Mouse (Mus musculus): Measurements from ENCODE around the gene Olfr692.
"Not testable (repeated sequence)": the region's sequence is repeated elsewhere in the genome, so short reads cannot be mapped to it uniquely, and the experiment has no call there.

Gene Olfr692

DNA sequence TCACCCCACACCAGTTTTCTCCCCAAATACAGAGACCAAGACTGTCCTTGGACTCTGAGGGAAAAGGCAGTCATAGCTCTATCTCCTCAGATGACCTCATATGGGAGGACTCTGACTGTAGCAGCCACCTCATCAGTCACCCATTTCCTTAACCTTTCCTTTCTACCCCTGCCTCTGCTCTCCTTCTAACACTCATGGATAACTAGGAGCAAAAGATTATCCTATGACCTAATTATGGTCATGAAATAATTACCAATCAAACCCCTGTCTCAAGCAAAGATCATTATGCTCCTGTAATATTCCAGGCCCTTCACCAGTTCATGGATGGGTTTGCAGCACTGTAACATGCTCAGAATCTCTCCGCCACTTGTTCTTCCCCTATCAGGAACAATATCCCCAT is at the start of gene Olfr692:
Gene Olfr692, plus strand, starts transcription at position 301 of the 400 bp plus-strand sequence.
- no peak for DNase-seq (ENCODE audit: extremely low read depth, low read depth)

DNA sequence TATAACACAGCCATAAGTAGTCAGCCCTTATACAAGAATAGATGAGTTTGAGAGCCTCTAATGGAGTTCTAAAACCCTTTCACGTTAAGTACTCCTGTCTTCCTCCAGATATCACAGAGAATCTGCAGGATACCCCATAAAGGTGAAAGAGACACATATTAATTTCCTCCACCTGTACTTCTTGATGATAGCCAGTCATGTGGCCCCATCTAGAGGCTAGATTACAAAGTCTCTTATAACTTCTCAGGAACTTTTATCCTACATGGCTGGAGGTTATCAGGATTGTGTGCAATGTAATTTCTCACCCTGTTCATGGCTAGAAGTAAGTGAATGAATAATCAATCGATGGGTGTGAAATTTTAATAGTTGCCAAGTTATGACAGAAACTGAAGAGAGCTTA is 42.7 kb upstream of the Olfr692 start:
- no peak for DNase-seq (ENCODE audit: extremely low read depth, low read depth)

DNA sequence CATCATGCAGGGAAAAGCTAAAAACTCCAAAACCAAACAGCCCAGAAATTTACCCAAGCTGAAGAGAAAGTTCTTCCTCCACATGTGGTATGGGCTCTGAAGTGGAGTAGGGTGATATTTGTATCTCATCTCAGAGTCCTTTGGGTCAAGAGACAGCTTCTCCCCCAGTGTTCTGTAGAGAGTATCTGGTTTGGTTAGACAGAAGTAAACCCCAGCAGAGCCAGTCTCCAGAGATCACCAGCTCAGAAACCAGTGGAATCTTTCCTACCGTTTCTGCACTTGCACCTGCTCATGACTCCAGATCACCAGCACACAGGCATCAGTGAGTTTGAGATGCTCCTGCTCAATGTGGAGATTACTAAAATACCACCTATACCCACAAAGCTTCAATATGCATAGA is 34.0 kb upstream of the Olfr692 start, which contains the start of gene Olfr690:
Gene Olfr690, minus strand, starts transcription at position 101 of the 400 bp plus-strand sequence.
- DNase-seq (ENCODE audit: extremely low read depth, low read depth), result no peak

DNA sequence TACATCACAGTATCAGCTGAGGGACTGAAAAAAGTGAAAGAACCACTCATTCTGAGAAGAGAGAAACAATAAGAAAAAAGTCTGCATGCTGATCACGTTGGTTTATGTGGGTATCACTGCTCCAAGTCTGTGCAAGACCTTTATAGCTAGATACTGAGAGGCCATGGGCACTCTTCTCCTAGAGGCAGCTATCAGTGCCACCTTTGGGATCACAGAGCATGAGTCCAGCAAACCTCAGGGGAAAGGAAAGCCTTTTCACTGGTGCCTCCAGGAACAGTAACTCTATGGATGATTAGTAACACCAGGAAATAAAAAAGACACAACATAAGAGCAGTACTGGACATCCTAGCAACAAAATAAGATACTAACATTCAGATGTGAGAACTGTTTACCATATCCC is 25.9 kb upstream of the Olfr692 start, which contains the start of gene Olfr691:
Gene Olfr691, minus strand, starts transcription at position 101 of the 400 bp plus-strand sequence.
- DNase-seq (ENCODE audit: extremely low read depth, low read depth), result no peak

DNA sequence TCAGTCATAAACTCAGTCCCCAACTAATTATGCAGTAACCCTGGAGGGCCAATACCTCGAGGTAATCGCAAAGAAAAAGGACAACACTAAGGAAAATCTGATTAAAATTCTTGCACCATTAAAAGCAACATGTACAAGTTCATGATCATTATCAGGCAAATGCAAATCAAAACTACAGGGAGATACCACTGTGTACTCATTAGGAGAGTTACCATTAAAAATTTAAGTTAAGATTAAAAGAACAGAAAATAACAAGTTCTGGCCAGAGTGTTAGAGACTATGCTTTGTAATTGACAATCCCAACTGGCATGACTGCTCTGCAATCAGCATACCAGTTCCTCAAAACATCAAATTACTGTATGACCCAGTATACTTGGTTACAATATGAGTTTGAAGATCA is 25.3 kb upstream of the Olfr692 start:
- DNase-seq (ENCODE audit: extremely low read depth, low read depth), result no peak

DNA sequence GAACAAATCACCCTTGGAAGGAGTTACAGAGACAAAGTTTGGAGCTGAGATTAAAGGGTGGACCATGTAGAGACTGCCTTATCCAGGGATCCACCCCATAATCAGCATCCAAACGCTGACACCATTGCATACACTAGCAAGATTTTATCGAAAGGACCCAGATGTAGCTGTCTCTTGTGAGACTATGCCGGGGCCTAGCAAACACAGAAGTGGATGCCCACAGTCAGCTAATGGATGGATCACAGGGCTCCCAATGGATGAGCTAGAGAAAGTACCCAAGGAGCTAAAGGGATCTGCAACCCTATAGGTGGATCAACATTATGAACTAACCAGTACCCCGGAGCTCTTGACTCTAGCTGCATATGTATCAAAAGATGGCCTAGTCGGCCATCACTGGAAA is 12.0 kb upstream of the Olfr692 start:
- DNase-seq (ENCODE audit: extremely low read depth, low read depth), result not testable (repeated sequence)

DNA sequence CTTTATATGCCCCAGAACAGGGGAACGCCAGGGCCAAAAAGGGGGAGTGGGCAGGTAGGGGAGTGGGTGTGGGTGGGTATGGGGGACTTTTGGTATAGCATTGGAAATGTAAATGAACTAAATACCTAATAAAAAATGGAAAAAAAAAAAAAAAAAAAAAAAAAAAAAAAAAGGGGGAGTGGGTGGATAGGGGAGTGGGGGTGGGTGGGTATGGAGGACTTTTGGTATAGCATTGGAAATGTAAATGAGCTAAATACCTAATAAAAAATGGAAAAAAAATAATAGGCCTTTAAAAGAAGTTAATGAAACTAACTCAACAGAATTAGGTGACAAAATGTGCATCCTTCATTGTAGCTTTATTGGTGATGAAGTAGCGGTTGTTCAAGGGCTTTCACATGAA is 11.5 kb upstream of the Olfr692 start:
- not testable (repeated sequence) for DNase-seq (ENCODE audit: extremely low read depth, low read depth)

DNA sequence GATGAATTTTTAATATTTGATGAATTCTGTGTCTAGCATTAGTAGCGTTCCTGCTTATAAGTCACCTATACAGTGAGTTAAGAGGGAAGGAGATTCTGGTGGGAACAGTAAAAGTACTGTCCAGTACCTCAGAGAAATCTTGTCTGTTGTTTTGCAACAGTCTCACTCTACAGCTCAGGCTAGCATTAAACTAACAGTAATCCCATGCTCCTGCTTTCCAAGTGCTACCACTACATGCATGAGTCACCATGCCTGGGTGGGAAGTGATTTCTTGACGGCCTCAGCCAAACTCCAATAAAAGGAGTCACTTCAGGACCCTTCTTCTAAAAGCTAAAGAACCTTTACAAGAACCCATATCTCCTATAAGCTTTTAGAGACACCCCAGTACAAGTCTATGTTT is 6.3 kb upstream of the Olfr692 start:
- DNase-seq (ENCODE audit: extremely low read depth, low read depth), result no peak

DNA sequence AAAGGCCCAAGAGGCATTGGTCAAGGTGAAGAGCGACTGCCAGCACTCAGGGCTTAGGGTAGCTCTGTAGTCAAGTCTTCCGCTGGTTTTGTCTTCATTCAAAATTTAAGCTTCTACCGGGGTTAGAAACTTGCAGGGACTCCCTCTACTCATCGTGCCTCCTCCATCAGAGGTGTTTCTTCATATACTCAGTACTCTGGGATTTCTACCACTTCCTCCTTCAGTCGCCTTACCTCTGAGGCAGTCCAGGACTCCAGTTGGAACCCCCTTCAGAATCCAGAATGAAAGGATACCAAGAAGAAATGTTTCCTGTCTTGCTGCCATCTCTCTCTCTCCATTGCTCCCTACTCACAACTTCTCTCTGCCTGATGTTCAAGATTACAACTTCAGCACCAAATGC is 762 bp upstream of the Olfr692 start:
- no peak for DNase-seq (ENCODE audit: extremely low read depth, low read depth)

DNA sequence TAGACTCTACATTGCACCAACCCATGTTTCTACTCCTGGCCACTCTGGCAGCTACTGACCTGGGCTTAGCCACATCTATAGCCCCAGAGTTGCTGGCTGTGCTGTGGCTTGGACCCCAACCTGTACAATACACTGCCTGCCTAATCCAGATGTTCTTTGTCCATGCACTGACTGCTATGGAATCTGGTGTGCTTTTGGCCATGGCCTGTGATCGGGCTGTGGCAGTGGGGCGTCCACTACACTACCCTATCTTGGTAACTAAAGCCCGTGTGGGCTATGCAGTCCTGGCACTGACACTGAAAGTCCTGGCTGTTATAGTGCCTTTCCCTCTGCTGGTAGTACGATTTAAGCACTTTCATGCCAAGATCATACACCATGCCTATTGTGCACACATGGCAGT is 491 bp downstream of the Olfr692 start:
- DNase-seq (ENCODE audit: extremely low read depth, low read depth), result no peak

DNA sequence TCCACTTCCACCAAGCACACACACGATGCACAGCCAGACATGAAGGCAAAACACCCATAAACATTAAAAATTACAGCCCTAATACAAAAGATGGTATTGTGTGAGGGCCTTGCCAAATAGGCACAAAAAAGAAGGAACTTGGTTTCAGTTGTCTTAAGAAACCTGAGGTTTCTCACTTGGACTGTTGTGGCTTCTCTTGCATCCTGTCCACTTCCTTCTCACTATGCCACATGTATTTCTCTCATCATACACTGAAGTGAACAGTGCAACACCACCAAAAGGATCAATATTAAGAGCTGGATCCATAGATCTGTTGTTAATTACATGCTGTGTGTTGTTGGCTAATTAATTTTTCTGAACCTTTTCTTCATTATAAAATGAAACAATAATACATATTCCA is 4.9 kb downstream of the Olfr692 start:
- peak; percentile 51 for DNase-seq (ENCODE audit: extremely low read depth, low read depth)

DNA sequence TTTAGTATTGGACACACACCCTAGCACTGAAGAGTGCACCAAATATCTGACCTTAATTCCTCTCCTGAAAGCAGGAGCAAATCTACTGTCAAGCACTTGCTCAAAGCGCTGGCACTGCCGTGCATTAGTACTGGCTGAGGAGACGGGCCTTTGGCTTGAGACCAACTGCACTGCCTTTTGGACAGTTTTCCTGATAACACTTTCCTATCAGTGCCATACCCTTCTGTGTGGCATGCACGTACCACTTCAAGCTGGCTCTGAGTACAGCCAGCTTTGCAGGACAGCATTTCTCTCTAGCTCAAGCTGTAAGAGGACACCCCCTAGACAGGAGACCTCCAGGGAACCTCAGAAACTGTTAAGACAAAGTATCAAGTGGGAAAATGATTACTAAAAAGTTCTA is 5.5 kb downstream of the Olfr692 start:
- DNase-seq (ENCODE audit: extremely low read depth, low read depth), result peak; percentile 28

DNA sequence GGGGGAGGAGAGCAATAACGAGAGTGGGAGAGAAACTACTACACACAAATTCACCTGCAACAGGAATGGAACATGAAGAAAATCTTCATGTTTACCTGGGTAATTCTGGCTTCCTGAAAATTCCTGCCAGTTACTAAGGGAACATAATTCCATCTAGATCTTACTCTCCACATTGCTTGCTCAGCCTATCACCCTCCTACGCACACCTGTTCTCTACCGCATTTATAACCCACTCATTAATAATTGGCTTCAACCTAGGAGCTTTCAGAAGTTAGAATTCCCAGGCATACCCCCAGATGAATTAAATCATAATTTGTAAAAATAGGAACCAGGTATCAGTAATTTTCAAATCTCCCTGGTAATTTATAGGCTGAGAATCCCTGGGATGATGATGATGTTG is 5.9 kb downstream of the Olfr692 start:
- DNase-seq (ENCODE audit: extremely low read depth, low read depth), result no peak

DNA sequence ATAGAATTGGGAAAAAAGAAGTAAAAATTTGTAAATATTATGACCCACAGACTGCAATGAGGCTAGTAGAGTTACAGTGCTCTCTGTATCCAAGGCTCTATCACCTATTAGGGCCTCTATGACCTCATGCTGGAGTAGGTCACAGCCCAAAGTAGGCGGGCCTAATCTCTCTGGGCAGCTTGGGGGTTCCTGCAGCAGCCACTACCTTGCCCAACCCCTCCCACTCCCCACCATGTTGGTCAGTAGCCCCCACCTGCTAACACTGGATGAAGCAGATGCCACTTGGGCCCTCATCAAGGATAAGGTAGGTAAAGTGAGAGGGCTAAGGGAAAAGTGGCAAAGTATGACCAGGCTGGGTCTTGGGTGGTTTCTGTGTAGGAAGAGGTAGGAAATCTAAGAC is 6.8 kb downstream of the Olfr692 start, which contains the start of gene Gm5901:
Gene Gm5901, plus strand, starts transcription at position 173 of the 400 bp plus-strand sequence.
- no peak for DNase-seq (ENCODE audit: extremely low read depth, low read depth)

DNA sequence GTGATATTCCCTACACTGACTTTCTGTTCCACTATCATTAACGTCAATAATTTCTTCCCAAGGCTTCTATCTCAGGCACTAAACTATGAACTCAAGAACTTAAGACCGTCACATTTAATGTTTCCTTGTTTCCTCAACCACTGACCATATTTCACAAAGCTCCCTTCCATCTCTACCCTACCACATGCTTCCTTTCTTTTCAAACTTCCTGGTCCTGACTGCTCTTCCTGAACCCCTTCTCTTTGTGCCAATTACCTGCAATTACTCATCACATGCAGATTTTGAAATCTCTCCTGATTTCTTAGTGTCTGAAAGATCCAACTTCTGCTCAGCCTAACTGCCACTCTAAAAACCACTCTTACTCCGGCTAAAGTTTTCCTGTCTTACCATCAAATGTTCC is 12.3 kb downstream of the Olfr692 start:
- DNase-seq (ENCODE audit: extremely low read depth, low read depth), result no peak

DNA sequence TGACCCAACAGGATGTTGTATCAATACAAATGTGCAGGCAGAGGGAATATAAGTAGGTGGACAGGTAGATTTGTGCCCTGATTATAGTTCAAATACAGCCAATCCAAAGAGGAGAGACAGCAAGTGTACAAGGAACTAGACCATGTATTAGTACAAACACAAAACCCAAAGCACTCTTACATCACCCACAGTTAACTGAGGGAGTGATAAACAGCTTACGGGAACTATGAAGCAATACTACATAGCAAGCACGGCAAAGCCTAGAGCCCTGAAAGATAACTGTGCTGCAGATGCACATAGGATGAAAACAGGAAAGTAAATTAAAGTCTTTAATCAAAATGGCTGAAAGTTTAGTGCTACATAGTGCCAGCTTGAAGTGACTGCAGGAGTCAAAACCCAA is 19.7 kb downstream of the Olfr692 start:
- no peak for DNase-seq (ENCODE audit: extremely low read depth, low read depth)

DNA sequence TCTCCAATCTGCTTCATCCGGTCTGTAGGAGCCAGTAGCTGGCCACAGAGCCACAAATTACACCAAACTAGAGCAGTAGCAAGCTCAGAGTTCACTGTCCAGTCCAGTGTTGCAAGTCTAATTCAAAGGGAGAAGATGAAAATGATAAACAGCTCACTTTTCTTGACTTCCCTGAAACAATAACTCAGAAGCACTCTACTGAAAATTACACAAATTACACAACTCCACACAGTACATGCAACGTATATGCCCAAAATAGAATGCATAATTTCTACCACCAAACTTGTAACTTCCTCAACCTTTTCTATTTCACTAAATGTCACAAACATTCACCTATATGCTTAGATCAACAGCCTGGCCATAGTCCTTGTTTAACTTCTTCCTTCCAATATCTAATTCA is 22.2 kb downstream of the Olfr692 start:
- no peak for DNase-seq (ENCODE audit: extremely low read depth, low read depth)

DNA sequence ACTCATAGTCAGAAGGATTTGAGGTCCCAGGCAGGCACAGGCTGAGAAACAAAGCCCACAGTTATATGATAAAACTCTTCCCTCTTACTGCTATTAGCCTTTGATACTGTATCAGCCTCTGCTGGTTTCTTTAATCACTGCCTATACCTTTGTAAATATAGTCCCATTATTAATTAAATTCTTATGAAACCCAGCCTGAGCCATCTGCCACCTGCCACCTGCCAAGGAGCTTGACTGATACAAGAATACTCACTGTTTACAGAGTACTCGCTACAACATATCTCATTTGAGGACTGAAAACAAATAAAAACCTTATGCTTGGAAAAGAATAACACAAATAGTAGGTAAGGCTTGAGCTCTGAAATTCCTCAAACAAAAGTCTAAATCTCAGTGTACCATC is 26.6 kb downstream of the Olfr692 start:
- DNase-seq (ENCODE audit: extremely low read depth, low read depth), result no peak

DNA sequence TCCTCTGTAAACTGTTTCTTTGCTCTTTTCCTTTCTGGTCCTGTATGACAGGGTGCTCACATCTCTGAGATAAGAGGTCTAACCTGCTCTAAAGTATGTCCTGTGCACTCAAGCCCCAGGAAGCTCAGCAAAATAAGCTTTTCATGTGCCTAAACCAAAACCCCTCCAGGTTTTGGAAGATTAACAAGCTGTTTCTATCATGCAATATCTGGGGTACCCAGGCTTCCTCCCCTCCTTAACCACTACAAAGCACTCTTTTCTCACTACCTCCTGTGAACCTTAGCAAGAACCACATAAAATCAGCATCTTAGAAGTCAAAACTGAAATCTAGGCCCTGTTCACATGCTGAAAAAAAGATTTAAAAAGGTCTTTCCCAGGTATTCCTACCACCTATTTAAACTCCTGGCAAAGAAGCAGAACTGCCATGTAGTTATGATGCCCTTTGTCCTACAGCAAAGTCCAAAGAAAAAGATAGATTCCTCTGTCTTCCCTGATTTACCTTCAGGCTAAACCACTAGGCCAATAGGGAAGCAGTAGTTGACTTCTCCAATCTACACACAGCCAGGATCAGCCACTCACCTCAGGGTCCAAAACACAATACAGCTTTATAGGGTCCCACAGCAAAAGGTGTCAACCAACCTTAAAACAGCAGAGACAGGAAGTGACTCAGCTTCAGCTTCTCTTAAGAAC is 27.2 kb downstream of the Olfr692 start:
- DNase-seq (ENCODE audit: extremely low read depth, low read depth), result no peak

DNA sequence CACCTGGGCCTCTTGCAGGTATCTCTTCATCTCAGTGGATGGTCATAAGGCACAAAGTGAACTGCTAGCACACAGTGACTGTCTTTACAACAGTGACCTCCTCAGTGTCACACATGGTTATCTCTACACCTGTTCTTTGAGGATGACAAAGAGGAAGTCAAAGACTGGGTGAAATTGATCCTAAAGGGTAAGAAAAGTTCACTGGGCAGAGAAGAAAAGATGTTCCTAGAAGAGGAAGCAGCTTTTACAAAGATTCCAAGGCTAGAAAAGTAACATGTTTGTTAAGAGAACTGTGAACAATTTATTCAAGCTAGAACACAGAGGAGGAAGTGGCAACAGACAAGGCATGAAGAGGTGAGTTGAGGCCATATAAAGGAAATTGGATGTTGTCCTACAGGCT is 28.1 kb downstream of the Olfr692 start:
- peak; percentile 36 for DNase-seq (ENCODE audit: extremely low read depth, low read depth)

DNA sequence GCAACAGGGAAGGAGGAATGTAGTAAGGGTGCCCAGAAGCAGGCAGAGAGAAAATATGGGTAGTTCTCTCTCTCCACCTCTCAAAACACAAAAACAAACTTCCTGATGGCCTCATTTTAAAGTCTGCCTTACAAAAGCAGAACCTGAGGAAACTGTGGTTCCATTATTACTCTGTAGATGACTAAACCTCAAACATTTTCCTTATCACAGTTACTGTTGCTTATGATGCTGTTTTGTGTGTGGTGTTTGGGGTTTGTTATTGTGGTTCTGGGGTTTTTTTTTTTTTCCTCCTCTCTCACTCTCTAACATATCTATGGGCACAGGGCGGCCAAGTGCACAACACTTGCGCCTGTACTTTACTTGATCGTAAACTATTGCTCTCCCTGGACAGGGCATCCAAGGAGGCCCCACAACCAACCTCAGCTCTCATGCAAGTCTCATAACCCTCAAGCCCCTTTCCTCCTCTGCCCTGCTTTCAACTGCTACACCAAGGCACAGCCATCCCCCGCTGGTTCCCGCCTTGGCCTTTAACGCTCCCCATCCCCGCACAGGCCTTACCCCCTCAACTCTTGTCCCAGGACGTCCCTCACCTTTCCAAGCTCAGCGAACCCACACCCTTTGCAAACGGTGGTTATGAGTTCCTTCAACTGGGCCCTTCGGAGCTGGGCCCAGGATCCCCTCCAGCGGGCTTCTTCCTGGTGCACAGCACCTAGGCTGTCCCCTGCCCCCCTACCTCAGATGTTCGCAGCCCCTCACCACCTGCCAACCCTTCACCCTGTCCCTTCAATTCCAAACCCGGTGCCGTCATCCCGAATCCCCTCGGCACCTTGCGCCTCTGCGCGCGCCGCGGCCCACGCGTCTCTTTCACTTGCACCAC is 31.3 kb downstream of the Olfr692 start:
- peak; percentile 73 for DNase-seq (ENCODE audit: extremely low read depth, low read depth)

DNA sequence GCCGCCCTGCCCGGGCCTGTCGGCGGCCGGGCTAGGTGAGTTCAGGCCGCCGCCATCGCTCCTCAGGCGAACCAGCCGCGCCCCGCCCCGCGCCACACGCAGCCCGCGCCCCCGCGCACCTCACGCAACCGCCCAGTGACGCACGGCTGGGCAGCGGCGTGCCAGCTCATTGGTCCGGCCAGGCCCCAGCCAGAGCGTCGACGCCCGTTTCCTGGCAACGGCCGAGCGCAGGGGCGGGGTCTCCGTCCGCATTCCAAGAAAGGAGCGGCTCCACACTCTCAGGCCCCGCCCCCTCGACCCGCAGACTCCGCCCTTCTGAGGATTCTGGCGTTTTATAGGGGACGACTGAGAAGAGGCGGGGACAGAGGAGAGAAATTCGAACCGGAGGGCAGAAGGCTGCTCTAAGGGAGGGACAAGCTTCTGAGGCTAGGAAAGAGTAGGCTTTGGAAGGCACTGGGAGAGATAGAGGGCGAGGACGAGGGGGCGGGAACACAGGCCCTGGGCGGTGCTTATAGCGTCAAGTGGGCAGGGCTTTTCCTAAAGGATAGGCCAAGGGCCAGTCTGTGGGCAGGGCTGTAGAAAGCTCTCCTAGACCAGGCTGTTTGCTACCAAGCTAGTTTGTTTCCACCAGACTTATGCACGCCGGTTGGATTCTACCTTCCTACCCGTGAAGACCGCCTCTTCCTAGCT is 32.0 kb downstream of the Olfr692 start, which contains the start of gene Fam160a2:
Gene Fam160a2, minus strand, starts transcription at position 120 of the 690 bp plus-strand sequence.
- DNase-seq (ENCODE audit: extremely low read depth, low read depth), result peak; percentile 97

All from MEL-GATA-1-ER (cell line).